Comparison of ENCODE assay signal across 8 mouse cellular contexts in genomic region chr6:50526597-50527024, GRCm38 (mm10). TPM values are rescaled to one million over a fixed set of nuclear protein-coding genes. Genes with fewer than 3 reads are reported as not detected.
DNase-seq lines count a peak whose midpoint lies in the region; ATAC-seq and TF ChIP-seq lines count a peak whose summit lies in the region.

No protein-coding gene starts in this region.

- H3K4me2 ChIP-seq in hindbrain, embryonic 14.5 days (replicated peaks), result no peak overlapping the region
- no peak overlapping the region for H3K4me2 ChIP-seq in midbrain, embryonic 16.5 days (ENCODE audit: low read length)

- H3K4me3 ChIP-seq in hindbrain, embryonic 14.5 days (replicated peaks; ENCODE audit: low read length), result no peak overlapping the region
- H3K4me3 ChIP-seq in left cerebral cortex, adult 2 months, result no peak overlapping the region
- H3K4me3 ChIP-seq in midbrain, embryonic 16.5 days (ENCODE audit: low read depth, low read length), result no peak overlapping the region

- no peak overlapping the region for H3K27ac ChIP-seq in hindbrain, embryonic 14.5 days
- no peak overlapping the region for H3K27ac ChIP-seq in left cerebral cortex, adult 2 months
- H3K27ac ChIP-seq in midbrain, embryonic 16.5 days (ENCODE audit: low read length), result no peak overlapping the region

- DNase-seq in layer of hippocampus, adult 11-12 months (ENCODE audit: low spot score), result peak; percentile 76
- no peak for DNase-seq in layer of hippocampus, adult 9-10 months (ENCODE audit: low spot score)
- peak; percentile 59 for DNase-seq in adrenal gland, postnatal 25 days
- DNase-seq in embryo, embryonic 9.5 days (ENCODE audit: extremely low spot score), result peak; percentile 57
- peak; percentile 88 for DNase-seq in hindbrain, embryonic 14.5 days (ENCODE audit: low spot score)
- peak; percentile 72 to 75 for DNase-seq in left cerebral cortex, adult 2 months (ENCODE audit: extremely low spot score in 1 of 2, low spot score in 2 of 2)
- peak; percentile 54 for DNase-seq in telencephalon, adult 2 months (ENCODE audit: low read depth, low spot score)

- H3K27me3 ChIP-seq in hindbrain, embryonic 14.5 days (ENCODE audit: control insufficient read depth, insufficient read depth, low read length), result no peaks in the 10 kb centered on the region
- no peaks in the 10 kb centered on the region for H3K27me3 ChIP-seq in midbrain, embryonic 16.5 days (ENCODE audit: control insufficient read depth, insufficient read depth, low read depth, low read length)

- peak; percentile 46; the same call in 1 of the 2 replicates for ATAC-seq in hindbrain, embryonic 14.5 days (ENCODE audit: low FRiP score)
- ATAC-seq in midbrain, embryonic 16.5 days, result 0 out of 2 replicates have a peak, but pooled peaks have one; percentile 62

- no peak overlapping the region for H3K9ac ChIP-seq in hindbrain, embryonic 14.5 days
- H3K9ac ChIP-seq in midbrain, embryonic 16.5 days (ENCODE audit: low read depth, low read length), result no peak overlapping the region

- intact Hi-C loops in left cerebral cortex, adult 2 months (cut with DNase I), result loop anchor here (1.0 to 5.0 kb wide), 3 partner anchors 70 to 214 kb away; partner anchors contain the start of gene Osbpl3

- H3K4me1 ChIP-seq in hindbrain, embryonic 14.5 days (replicated peaks; ENCODE audit: control insufficient read depth, insufficient read depth, low read length), result 0 out of 2 replicates have a peak, but pooled peaks cover 4% of the 10 kb centered on the region
- H3K4me1 ChIP-seq in midbrain, embryonic 16.5 days (ENCODE audit: control insufficient read depth, insufficient read depth, low read length), result peaks cover 3% of the 10 kb centered on the region

- H3K36me3 ChIP-seq in hindbrain, embryonic 14.5 days (replicated peaks; ENCODE audit: control insufficient read depth, insufficient read depth), result no peaks in the 10 kb centered on the region
- no peaks in the 10 kb centered on the region for H3K36me3 ChIP-seq in midbrain, embryonic 16.5 days (ENCODE audit: control insufficient read depth, insufficient read depth, low read length)

- 18% methylated on average over 7 of the region's 7 CpGs for WGBS in hindbrain, embryonic 14.5 days
- WGBS in midbrain, embryonic 16.5 days, result 22% methylated on average over 7 of the region's 7 CpGs

- TF ChIP-seq CTCF in left cerebral cortex, adult 2 months (IDR thresholded peaks at IDR 0.05), result peak; percentile 92

- no peaks in the 10 kb centered on the region for H3K9me3 ChIP-seq in hindbrain, embryonic 14.5 days (ENCODE audit: control insufficient read depth, low read length)
- no peaks in the 10 kb centered on the region for H3K9me3 ChIP-seq in midbrain, embryonic 16.5 days (replicated peaks; ENCODE audit: control insufficient read depth, low read length, poor library complexity, severe bottlenecking)

RNA-seq across cellular contexts. Expression of gene Cycs, which starts 39.7 kb away (rescaled TPM):
- total RNA-seq in adrenal gland, postnatal 25 days (2021), result 38.6 and 46.0 TPM in 2 replicates
- polyA plus RNA-seq in hindbrain, embryonic 14.5 days (2014; fragmentation: Nextera tagmentation; extraction: Ambion mirVana), result 77.2 and 83.7 TPM in 2 replicates
- 10 to 100 TPM; 45.1 to 48.0 TPM for total RNA-seq in left cerebral cortex, adult 2 months (2021)
- 68.8 and 73.5 TPM in 2 replicates for polyA plus RNA-seq in midbrain, embryonic 16.5 days (2015; fragmentation: Nextera tagmentation; extraction: Ambion mirVana)
